Mouse (Mus musculus) spleen, adult 18-20 months (tissue): ENCODE measurements around the gene Tcf7l1.

ENCODE experiments used
- DNase-seq, 2 experiments: peaks; one replicate each; pipeline ENCODE4 v3.0.0; 2022; ENCODE audit warnings: mixed read lengths in 2 of 2

The Tcf7l1 gene

DNA sequence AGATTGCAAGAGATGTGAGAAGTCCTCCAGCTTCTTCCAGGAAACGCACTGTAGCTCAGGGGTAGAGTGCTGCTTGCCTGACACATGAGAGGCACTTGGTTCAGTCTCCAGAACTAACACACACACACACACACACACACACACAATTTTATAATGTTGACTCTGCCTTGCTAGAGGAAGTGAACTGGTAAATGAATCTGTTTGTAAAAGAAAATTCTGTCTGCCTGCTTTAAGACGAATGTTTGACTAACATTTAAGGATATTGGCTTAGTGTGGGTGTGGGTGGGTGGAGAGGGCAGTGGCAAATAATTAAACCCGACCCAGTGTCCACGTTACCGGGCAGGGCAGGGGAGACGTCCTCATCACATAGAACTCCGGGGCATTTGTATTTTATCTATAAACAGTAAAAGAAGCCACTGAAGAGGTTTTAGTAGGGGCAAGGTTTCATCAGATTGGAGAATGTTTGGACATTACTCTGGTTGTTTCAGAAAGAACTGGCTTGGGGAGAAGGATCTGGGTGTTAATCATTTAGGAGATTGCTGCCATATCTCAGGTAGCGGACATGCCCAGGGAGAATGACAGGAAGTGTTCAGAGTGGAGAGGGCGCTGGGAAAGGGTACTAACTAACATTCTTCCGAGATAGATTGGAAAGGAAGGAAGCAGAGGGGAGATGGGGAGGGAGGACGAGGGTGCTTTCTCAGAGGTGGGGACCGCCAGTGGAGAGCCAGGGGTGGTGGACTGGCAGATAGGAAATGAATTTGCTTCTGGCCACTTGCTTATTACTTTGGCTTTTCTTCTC lies 169.1 kb downstream of the Tcf7l1 start:
- no peak for DNase-seq

DNA sequence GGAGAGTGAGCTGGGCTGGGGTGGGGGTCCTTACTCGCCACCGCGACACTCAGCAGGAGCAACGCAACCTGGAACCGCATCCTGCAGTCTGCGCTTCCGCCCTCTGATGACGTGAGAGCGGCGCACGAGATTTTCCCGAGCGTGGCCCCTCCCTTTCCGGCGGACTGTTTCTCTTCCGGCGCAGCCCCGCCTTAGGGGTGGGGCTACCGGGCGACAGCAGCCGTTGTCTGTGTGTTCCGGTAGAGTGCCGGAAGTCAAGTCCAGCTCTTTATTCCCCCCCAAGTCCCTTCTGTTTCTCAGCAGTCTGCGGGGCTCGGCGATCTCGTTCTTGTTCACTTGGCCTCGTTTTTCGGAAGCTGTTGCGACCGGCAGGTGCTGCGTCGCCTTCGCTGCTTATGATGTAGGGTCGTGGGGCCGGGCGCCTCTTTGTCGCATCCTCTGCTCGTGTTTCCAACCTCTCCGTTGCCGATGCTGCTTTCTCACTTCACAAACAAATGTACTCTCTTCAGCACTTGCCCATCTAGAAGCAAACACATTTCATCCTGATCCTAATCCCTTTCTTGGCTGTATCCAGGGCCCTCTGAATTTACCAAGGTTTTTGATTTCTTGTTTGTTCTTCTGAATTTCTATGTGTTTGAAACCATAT lies 172.3 kb downstream of the Tcf7l1 start, which contains the start of gene Tgoln1:
TSS of gene Tgoln1 (minus strand) at position 358 of the 646 bp plus-strand sequence.
- DNase-seq = peak; percentile 91 to 94

DNA sequence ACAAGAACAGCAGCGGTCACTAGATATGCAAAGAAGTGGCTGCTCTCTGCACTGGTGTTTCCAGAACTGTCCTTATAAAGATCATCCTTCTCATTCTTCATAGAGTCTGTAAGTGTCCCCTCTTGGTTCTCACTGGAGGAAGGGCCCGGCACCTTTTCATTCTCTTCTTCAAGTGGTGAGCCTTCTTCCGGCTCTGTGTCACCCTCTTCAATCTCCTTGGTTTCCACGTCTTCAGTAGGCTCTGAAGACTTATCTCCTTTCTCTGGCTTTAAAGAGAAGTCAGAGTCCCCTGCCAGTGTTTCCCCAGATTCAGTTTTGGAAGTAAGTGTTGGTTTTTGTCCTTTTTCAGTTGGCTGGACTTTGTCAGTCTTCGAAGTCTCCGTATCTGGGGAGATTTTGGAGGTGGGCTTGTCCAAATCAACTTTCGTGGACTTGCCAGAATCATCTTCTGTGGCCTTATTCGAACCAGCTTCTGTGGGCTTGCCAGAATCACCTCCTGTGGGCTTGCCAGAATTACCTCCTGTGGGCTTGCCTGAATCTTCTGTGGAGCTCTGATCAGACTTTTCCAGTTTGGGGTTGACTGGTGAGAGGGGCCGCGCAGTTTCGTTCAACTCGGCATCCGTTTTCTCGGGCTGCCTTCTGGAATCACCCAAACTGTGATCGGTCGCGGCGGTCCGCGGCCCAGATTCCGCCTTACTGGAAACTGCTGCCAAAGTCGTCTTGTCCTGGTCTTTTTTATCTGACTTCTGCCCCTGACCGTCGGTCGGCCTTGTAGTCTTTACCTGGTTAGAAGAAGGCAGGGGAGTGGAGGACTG lies 173.3 kb downstream of the Tcf7l1 start:
- peak in 1 of 2 experiments; percentile 31 for DNase-seq

DNA sequence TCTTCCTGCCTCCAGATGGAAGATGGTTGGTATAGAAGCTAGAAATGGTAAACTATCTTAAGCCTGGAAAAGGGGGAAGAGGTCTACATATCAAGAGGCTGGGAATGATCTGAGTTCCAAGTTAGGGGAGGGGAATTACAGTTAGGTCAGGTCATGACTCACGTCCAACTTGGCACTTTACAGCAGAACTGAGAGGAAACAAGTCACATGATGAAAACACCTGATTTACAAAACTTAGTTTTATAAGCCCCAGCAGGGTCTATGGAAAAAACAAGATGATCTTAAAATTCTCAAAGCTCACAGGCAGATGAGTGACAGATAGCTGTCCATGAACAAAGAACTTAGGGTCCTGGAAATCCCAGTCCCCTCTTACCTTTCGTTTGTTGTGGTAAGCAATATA lies 173.9 kb downstream of the Tcf7l1 start:
- DNase-seq = no peak

DNA sequence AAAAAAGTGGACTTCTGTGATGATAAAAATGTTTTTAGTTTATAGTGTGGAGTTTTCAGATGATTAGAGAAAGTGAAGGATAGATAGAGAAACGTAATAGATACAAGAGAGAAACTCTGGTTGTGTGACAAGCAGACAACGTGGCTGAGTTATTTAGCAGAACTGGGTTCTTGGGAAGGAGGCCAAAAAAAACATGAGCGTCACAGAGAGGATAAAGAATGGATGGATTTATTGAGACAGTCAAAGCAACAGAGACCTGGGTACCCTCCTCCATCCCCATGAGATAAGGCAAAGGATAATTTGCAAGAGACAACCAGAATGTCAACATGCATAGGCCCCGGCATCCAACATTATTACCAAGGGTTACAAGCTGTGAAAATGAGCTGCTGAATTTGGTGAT lies 178.8 kb downstream of the Tcf7l1 start:
- no peak for DNase-seq

DNA sequence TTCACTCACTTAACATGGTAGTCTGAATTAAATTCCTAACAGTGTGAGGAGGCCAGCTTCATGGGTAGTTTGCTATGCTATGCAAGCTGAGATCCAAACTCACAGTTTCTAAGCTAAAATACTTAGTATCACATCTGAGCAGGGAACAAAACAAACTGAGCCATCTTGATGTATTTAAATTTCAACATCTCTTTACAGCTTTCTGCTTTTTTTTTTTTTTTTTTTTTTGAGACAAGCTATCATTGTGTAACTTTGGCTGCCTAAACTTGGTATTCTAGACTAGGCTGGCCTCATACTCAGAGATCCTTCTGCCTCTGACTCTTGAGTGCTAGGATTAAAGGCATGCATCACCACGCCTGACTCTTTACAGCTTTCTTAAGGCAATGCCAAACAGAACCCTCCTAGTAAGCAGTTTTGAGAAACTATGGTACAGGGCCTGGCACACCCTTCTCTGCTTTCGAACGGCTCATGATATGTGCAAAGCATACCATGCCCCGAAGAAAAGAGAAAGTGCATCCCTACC lies 180.3 kb downstream of the Tcf7l1 start:
- no peak for DNase-seq

DNA sequence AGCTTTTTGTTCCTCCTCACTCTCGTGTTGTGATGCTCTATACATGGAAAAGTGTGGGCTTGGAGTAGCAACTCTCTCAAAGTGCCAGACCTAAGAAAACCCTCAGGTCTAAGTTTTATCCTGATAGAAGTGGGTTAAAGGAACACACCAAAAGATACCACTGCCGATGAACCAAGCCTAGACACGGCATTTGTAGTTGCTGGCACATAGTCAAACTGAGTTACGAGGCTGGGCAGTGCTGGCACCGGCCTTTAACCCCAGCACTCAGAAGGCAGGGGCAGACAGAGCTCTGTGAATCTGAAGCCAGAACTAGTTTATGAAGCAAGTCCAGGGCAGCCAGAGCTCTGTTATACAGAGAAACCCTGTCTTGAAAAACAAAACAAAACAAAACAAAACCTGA lies 181.4 kb downstream of the Tcf7l1 start:
- no peak for DNase-seq

DNA sequence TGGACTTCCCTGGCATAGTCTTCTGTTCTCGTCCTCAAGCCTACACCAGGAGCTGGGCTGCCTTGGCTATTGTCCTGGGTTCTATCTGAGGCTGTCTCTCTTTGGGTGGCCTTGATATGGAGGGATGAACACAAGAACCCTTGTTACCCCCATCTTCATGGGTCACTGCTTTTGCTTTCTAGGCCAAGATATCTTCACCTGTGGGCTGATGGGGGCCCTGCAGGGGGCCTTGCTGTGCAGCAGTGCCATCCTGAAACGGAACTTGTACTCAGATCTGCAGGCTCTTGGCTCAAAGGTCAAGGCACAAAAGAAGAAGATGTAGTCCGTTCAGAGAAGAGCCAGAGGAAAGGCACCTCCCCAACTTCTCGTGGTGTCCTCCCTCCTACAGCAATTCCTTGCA lies 182.0 kb downstream of the Tcf7l1 start:
- no peak for DNase-seq

DNA sequence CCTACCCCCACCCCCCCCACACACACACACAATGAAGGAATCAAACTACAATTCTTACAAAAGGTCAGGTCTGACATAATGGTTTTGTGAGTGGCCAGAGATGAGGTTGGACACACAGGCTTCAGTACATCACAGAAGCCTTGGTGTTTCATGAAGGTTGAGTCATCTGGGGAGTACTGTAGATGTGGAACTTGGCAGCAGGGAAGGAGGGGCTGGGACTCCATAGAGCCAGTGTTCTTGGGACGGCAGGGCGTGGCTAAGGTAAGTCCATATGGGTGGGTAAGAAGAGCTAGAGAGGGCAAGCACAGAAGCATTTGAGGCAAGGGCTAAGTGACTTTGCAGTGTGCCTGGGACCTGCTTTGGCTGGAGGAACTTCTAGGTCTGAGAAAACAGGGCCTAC lies 185.0 kb downstream of the Tcf7l1 start:
- DNase-seq = no peak

DNA sequence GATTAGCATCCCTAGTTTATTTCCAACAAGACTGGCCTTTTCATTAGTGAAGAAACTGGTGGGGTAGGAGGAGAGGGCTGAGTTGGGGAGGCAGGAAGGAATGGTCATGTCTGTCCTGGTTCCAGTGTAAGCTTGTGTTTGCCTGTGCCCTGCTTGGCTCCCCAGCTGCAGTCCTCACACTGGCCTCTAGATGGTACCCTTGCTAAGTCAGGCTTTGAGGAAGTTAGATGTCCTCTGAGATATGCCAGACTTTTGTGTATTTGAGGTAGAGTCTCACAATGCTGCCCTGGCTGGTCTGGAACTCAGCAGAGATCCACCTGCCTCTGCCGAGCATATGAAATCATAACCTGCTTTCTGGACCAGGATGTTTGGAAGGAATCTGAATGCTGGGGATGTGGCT lies 187.3 kb downstream of the Tcf7l1 start:
- DNase-seq = peak; percentile 70 to 86

DNA sequence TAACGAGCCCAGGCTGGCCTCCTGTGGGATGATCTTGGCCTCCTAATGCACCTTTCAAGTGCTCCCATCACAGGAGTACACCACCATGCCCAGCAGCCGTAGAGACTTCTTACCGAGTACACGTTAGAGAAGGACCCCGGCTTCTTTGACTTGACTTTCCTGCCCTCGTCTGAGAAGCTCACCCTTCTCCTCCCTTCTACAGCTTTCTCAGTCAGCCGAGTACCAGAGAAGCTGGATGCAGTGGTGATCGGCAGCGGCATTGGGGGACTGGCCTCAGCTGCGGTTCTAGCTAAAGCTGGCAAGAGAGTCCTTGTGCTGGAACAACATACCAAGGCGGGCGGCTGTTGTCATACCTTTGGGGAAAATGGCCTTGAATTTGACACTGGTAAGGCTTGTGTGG lies 188.3 kb downstream of the Tcf7l1 start:
- no peak for DNase-seq

DNA sequence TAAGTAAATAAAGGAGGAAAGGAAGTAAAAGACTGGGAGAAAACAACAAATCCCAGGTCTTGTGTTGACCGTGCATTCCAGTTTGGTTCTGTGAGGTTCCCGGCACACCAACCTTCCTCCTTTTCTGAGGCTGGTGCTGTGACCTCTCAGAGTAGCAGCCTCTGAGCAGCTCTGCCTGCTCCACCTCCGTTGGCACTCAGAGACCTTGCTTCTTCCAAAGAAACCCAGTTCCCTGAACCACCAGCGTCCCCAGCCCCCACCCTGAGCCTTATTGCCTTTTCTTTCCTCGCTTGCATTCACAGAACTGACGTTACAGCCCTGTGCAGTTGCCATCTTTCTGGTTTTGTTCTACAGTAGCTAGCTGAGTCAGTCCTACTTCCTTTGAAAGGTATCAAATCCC lies 188.8 kb downstream of the Tcf7l1 start:
- DNase-seq = no peak

DNA sequence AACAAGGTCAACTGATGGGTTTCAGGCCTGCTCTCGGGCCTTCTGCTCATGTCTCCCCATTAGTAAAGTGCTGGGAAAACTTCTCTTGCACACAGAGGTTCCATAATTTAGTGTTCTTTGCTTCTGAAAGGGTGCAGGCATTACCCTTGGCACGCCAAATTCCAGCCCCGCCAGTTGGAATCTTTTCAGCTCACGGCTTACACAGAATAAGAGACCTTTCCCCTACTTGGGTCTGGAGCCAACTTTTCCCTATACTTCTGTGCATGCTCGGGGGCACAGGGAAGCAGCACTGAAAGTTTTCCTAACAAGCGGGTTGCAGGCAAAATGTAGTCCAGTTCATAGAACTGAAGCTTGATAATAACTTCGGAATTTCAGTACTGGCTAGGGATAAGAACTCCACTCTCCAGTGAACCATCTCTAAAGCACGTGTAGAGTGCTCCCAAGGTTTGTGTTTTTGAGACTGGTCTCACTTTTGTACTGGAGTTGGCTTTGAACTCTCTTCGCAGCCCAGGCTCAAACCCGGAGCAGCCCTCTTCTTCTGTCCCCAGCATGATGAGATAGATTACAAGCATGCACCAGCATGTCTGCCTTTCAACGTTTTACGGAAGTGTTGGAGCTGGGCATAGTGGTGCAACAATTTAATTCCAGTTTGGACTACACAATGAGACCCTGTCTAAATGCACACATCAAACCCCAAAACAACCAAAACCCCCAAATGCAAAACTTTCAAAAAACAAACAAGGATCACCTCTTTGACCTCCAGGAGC lies 190.1 kb downstream of the Tcf7l1 start:
- DNase-seq = no peak

DNA sequence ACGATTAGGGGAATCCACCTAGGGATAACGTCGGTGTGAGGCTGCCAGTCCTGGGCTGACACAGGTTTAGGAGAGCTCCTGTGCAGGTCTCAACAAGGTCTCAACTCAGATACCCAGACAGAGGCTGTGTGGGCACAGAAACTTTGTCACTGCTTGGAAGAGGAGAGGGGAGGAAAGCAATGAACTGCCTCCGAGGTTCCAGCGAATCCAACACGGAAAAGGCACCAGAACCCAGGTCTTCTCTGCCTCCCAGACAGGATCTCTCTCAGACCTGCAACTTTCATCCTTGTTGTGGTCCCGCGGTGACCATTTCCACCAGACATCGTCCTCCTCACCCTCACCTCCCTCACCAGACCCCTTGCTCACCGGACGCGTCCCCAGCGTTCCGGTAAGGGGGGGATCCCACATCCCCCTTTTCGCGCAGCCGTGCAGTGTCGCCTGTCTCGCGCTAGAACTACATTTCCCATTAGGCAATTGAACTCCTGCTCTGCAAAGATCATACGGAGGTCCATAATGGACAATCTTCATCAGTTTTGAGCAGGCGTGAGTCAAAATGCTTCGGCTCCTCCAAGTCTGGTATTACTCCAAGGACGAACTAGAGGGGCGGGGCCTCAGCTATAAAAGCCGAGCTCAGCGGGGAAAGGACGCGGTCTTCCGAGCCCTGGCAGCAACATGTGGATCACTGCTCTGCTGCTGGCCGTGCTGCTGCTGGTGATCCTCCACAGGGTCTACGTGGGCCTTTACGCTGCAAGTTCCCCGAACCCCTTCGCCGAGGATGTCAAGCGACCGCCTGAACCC lies 190.9 kb downstream of the Tcf7l1 start, which contains the start of the genes Elmod3 and Retsat:
TSS of gene Elmod3 (minus strand) at position 458 of the 798 bp plus-strand sequence.
TSS of gene Retsat (plus strand) at position 520 of the 798 bp plus-strand sequence.
- peak; percentile 68 to 75 for DNase-seq

DNA sequence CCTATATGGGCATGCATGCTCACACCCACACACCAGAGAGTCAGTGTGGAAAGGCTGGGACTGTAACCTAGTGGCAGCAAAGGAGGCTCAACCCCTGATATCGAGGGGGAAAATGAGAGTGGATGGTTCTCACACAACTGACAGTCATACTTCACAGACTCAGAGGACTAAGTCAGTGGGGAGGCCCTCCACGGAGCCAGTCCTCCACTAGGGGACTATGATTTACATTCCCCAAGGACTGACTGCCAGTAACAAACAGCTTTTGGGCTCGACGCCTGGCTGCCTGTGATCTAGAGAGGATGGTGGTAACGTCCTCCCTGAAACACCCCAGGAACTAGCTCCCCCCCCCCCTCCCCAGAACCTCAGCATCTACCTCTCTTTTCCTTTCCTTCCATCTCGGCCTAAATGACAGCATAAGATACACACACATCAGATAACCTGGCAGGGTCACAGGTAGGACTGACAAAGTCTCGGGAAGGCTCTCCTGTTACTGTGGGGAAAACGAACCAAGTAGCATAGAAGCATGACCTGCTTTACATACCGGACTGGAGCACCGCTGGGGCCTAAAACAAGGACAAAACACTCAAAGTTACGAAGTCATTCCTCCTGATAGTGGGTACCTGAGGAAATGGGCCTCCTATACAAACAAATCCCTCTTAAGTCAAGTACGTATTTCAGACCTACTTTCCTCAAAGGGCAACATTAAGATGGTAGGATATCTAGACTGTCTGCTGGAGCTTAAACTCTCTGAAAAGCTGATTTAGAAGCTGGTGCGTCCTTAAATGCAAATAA lies 191.8 kb downstream of the Tcf7l1 start:
- DNase-seq = no peak

DNA sequence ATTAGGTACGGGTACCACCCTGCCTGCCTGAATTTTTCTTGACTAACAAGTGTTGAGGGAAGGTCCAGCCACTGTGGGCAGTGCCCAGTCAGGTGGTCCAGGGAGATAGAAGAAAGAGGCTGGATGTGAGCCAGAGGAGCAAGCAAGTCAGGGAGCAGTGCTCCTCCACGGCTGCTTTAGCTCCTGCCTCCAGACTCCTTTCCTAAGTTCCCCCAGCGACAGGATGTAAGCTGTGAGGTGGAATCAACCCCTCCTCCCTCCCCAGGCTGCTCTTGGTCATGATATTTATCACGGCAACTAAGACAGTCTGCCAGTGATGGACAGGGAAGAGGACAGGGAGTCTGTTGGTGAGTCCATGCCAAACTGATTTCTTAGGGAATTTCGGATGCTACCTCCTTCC lies 195.1 kb downstream of the Tcf7l1 start:
- no peak for DNase-seq

DNA sequence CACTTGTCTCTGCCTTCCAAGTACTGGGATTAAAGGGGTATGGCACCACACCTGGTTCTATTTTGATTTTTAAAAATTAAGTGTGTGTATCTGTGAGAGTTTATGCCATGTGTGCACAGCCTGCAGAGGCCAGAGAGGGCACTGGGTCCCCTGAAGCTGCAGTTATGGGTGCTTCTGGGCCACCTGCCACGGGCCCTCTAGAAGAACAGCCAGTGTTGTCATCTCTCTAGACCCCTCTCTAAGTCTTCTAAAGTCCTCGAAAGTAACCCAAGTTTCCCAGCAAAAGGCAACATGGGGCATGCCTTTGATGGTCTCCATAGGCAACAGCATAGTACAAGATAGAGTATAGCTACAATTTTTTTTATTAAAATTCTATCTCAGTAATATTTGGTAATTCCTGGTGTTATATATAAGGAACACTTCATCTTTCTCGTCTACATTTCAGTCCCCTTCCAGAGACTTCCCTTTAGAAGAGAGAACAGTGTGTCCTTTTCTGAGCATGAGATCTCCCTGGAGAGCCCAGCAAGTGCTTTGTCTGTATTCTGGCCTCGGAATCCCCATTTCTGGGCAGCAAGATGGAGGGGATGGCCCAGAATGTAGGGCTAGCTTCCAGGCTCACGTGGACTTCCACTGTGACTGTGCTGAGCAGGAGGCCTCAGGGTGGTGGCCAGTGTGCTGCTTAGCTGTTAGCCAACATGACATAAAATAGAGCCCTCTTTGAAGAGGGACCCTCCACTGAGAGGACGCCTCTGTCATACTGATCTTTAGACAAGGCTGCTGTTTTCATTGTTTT lies 195.8 kb downstream of the Tcf7l1 start:
- DNase-seq = no peak

DNA sequence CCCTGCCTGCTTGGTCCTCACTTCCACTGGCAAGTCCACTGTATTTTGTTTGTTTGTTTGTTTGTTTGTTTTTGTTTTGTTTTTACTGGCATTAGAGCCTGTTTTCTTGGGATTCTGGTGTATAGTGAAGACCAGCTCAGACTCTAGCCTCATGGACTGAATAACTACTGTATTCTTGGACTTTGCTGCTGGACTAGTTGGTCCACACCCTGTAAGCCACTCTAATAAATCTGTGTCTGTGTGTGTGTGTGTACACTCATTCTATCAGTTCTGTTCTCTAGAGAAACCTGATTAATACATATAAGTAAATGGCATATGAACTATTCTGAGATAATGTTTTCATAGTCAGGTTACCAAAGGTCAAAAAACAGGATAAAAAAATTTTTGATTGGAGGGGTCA lies 198.9 kb downstream of the Tcf7l1 start:
- DNase-seq = no peak

DNA sequence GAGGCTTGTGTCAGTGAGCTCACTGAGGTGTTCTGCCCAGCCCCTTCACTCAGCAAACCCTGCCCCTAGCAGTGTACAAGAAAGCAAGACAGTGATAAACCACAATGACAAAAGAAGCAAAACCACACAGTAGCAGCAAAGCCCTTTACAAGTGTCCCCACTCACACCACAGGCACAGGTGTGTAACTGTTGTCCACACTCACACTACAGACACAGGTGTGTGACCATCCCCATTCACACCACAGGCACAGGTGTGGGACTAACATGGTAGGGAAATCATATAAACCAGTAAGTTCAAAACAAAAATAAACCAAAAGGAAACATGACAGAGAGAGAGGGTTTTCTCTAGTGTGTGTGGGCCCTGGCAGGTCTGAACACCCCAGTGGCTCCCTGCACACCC lies 200.7 kb downstream of the Tcf7l1 start:
- DNase-seq = no peak

DNA sequence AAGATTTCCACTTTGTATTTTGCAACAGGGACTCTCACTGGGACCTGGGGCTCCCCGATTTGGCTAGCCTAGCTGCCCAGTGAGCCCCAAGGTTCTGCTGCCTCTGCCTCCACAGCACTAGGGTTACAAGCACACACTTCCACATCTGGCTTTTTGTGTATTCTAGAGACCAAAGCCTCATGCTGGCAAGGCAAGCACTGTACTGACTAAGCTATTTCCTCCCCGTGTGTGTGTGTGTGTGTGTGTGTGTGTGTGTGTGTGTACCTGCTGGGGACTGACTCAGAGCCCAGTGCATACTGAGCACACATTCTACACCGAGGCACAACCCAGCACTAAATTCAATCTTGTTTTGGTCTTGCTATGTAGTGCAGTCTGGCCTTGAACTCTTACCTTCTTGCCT lies 202.4 kb downstream of the Tcf7l1 start:
- no peak for DNase-seq
